Mouse (Mus musculus) heart, adult 2 months (tissue): ENCODE results near the gene Nphs1. TPM values are rescaled to one million over a fixed set of nuclear protein-coding genes. Genes with fewer than 3 reads are reported as not detected.

ENCODE experiments used
- DNase-seq, 2 experiments: peaks; one replicate each; pipeline ENCODE4 v3.0.0; 2021
- H3K27ac ChIP-seq: fragments of 200-600 bp; 2 replicates; pipeline ENCODE4 v1.8.1; 2022
- H3K27me3 ChIP-seq: fragments of 200-500 bp; 2 replicates; pipeline ENCODE4 v1.6.1; 2012; ENCODE audit warnings: mild to moderate bottlenecking, low read length, inconsistent platforms, mixed read lengths; ENCODE audit not compliant: control insufficient read depth, insufficient read depth
- H3K36me3 ChIP-seq: fragments of 200-500 bp; 2 replicates; pipeline ENCODE4 v1.6.1; 2012; ENCODE audit warnings: low read length, inconsistent platforms; ENCODE audit not compliant: control insufficient read depth, insufficient read depth
- H3K4me1 ChIP-seq: fragments of 200-500 bp; 2 replicates; pipeline ENCODE4 v1.6.1; 2011; ENCODE audit warnings: low read length; ENCODE audit not compliant: control insufficient read depth, insufficient read depth
- H3K4me3 ChIP-seq: fragments of 200-600 bp; 2 replicates; pipeline ENCODE4 v1.8.1; 2022
- H3K79me2 ChIP-seq: fragments of 200-500 bp; replicated peaks from 2 replicates; pipeline ENCODE4 v1.6.1; 2012; ENCODE audit warnings: mild to moderate bottlenecking, inconsistent platforms, low read length, moderate library complexity, mixed read lengths; ENCODE audit not compliant: control insufficient read depth, insufficient read depth
- H3K9ac ChIP-seq: fragments of 200-500 bp; 2 replicates; pipeline ENCODE4 v1.6.1; 2012; ENCODE audit warnings: low read depth, mild to moderate bottlenecking, control low read depth, inconsistent platforms, low read length, mixed read lengths
- CTCF ChIP-seq: fragments of 200-600 bp; IDR thresholded peaks from 2 replicates; pipeline ENCODE4 v1.8.1; 2022; ENCODE audit warnings: antibody characterized with exemption, mild to moderate bottlenecking, moderate library complexity
- EP300 ChIP-seq: fragments of 200-500 bp; IDR thresholded peaks from 2 replicates; pipeline ENCODE4 v1.6.1; 2011; ENCODE audit warnings: low read depth, low read length, control low read depth; ENCODE audit not compliant: insufficient read depth
- POLR2A ChIP-seq: fragments of 200-500 bp; IDR thresholded peaks from 2 replicates; pipeline ENCODE4 v1.6.1; 2011; ENCODE audit warnings: mild to moderate bottlenecking, low read depth, low read length, control low read depth; ENCODE audit not compliant: insufficient read depth
- WGBS: fragments of 180-500 bp; shearing (Covaris S2); methylation state at CpG from one replicate; pipeline ENCODE4 v1.1.7; 2018; 5-methylcytosine and 5-hydroxymethylcytosine counted together
- intact Hi-C: fragments of 180-260 bp; cut with DNase I; formaldehyde crosslinking; loops from one replicate; pipeline ENCODE4 v1.15.1; 2025
- polyA plus RNA-seq: library from polyadenylated mRNA; depleted of rRNA; stranded (reverse); fragments of >200 nt; gene quantifications from 2 replicates; pipeline ENCODE4 v1.2.3, GENCODE M21; 2012
- total RNA-seq, 2 experiments: library from RNA; stranded (reverse); gene quantifications; 2 replicates each; pipeline ENCODE4 v1.2.3; 2021

Nphs1 gene
- total and polyA plus RNA-seq, 3 experiments = 0.04 TPM; not detected in 2

- Histone ChIP-seq H3K36me3 (no peaks in the 10 kb centered on the region), H3K4me3 (no peak overlapping the region), H3K4me1 (no peaks in the 10 kb centered on the region), H3K79me2 (no peaks in the 10 kb centered on the region), H3K9ac (no peak overlapping the region), H3K27ac (no peak overlapping the region), H3K27me3 (peaks cover 18% of the 10 kb centered on the region)
- intact Hi-C loops = no loop called here
- TF ChIP-seq EP300 (no peak), POLR2A (no peak), CTCF (no peak)
- DNase-seq = no peak
- 3% methylated on average over 9 of the region's 9 CpGs for WGBS
Observed at GRCm38 (mm10) chr7:30456487-30456886, 1.6 kb upstream of the Nphs1 start.

GRCm38 (mm10) chr7:30456911-30457628 lies 1.0 kb upstream of the Nphs1 start:
- intact Hi-C loops = no loop called here
- H3K4me1 ChIP-seq = no peaks in the 10 kb centered on the region
- WGBS = 2% methylated on average over 31 of the region's 31 CpGs
- no peaks in the 10 kb centered on the region for H3K36me3 ChIP-seq
- H3K9ac ChIP-seq = no peak overlapping the region
- H3K27ac ChIP-seq = no peak overlapping the region
- no peaks in the 10 kb centered on the region for H3K79me2 ChIP-seq
- no peak overlapping the region for H3K4me3 ChIP-seq
- TF ChIP-seq CTCF = no peak
- no peak for TF ChIP-seq POLR2A
- TF ChIP-seq EP300 = no peak
- peaks cover 19% of the 10 kb centered on the region for H3K27me3 ChIP-seq
- no peak for DNase-seq

GRCm38 (mm10) chr7:30459484-30459883 lies 1.4 kb downstream of the Nphs1 start:
- H3K27ac ChIP-seq = no peak overlapping the region
- no peaks in the 10 kb centered on the region for H3K36me3 ChIP-seq
- H3K27me3 ChIP-seq = peaks cover 11% of the 10 kb centered on the region
- TF ChIP-seq CTCF (no peak), POLR2A (no peak), EP300 (no peak)
- no peak overlapping the region for H3K4me3 ChIP-seq
- H3K9ac ChIP-seq = no peak overlapping the region
- H3K79me2 ChIP-seq = no peaks in the 10 kb centered on the region
- 28% methylated on average over 6 of the region's 6 CpGs for WGBS
- intact Hi-C loops = no loop called here
- no peak for DNase-seq
- H3K4me1 ChIP-seq = no peaks in the 10 kb centered on the region

GRCm38 (mm10) chr7:30463568-30463967 lies 5.5 kb downstream of the Nphs1 start:
- H3K9ac ChIP-seq = no peak overlapping the region
- no peak for DNase-seq
- no peaks in the 10 kb centered on the region for H3K4me1 ChIP-seq
- H3K27ac ChIP-seq = no peak overlapping the region
- peaks cover 13% of the 10 kb centered on the region for H3K27me3 ChIP-seq
- no peak for TF ChIP-seq EP300
- no peak for TF ChIP-seq CTCF
- TF ChIP-seq POLR2A = no peak
- H3K79me2 ChIP-seq = no peaks in the 10 kb centered on the region
- intact Hi-C loops = no loop called here
- H3K36me3 ChIP-seq = no peaks in the 10 kb centered on the region
- H3K4me3 ChIP-seq = no peak overlapping the region
- WGBS = 33% methylated on average over 7 of the region's 7 CpGs

- Histone ChIP-seq H3K9ac (no peak overlapping the region), H3K27me3 (peaks cover 13% of the 10 kb centered on the region), H3K27ac (no peak overlapping the region), H3K4me1 (no peaks in the 10 kb centered on the region), H3K79me2 (no peaks in the 10 kb centered on the region), H3K4me3 (no peak overlapping the region), H3K36me3 (no peaks in the 10 kb centered on the region)
- no peak for TF ChIP-seq POLR2A
- no peak for TF ChIP-seq EP300
- TF ChIP-seq CTCF = no peak
- WGBS = 12% methylated on average over 4 of the region's 4 CpGs
- intact Hi-C loops = no loop called here
- DNase-seq = no peak
Observed at GRCm38 (mm10) chr7:30463996-30464395, 5.9 kb downstream of the Nphs1 start.

- Histone ChIP-seq H3K4me1 (no peaks in the 10 kb centered on the region), H3K79me2 (no peaks in the 10 kb centered on the region), H3K36me3 (no peaks in the 10 kb centered on the region), H3K9ac (no peak overlapping the region), H3K27me3 (peaks cover 13% of the 10 kb centered on the region), H3K27ac (no peak overlapping the region), H3K4me3 (no peak overlapping the region)
- intact Hi-C loops = no loop called here
- 11% methylated on average over 6 of the region's 6 CpGs for WGBS
- no peak for DNase-seq
- TF ChIP-seq POLR2A (no peak), EP300 (no peak), CTCF (no peak)
Observed at GRCm38 (mm10) chr7:30464816-30465300, 6.7 kb downstream of the Nphs1 start.
